Mouse (Mus musculus): ENCODE results near the gene Sertad1. TPM values are rescaled to one million over a fixed set of nuclear protein-coding genes. Genes with fewer than 3 reads are reported as not detected.

Gene Sertad1
- total RNA-seq, 2 experiments from 2014 or later = 19.0 to 27.9 TPM

DNA sequence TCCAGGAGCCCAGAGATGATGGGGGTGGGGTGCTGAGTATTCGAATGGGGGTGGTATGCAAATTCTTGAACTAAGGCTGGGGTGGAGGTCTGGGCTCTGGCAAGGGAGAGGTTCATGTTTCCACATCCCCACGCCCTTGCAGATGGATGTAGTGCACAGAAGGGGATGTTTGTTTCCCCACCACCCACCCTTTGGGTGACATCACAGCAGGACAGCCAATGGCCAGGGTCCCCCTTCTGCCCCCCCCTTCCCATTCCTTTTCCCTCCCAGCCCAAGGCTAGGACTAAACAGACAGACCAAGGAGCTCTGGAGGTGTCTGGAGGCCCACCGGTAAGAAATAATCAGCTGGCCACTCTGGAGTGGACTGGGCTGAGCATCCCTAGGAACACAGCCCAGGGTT lies 12.3 kb downstream of the Sertad1 start, which contains the start of gene Prx:
Prx (plus strand) TSS at position 289 of the 400 bp plus-strand sequence.
- DNase-seq = no peak

- DNase-seq = peak; percentile 53
Observed at GRCm38 (mm10) chr7:27501620-27502019, 14.9 kb downstream of the Sertad1 start.

- DNase-seq = no peak
Observed at GRCm38 (mm10) chr7:27506765-27507370, 20.2 kb downstream of the Sertad1 start.

GRCm38 (mm10) chr7:27507711-27508647 lies 21.3 kb downstream of the Sertad1 start:
- DNase-seq = peak; percentile 99

DNA sequence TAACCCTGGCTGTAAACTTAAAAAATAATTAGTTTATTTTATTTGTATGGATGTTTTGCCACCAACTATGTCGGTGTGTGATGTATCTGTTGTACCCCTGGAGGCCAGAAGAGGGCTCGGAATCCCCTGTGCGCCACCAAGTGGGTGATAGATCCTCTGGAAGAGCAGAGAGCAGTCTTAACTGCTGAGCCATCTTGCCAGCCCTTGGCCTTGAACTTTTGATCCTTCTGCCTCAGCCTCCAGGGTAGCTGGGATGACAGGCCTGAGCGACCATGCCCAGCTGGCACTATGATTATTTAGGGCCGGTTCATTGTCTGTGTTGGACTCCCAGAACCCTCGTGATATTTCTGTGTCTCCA lies 21.9 kb downstream of the Sertad1 start:
- peak; percentile 75 for DNase-seq

- DNase-seq = no peak
Observed at GRCm38 (mm10) chr7:27510809-27511208, 24.1 kb downstream of the Sertad1 start.

DNA sequence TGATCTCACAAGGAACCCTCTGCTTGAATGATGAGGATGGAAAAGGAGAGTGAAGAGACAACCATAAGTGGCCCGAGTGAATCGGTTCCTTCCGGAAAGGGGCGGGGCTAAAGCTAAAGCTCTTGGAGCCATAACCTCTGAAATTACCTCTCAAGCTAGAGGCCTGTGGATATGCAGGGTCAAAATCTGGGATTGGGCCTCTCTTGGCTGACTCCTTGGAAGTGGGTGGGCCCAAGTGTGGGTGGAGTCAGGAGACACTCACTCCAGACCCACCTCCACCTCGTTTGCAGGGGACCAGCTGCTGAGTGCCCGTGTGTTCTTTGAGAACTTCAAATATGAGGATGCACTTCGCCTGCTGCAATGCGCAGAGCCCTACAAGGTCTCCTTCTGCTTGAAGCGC lies 28.3 kb downstream of the Sertad1 start:
- DNase-seq = no peak

GRCm38 (mm10) chr7:27518314-27518713 lies 31.6 kb downstream of the Sertad1 start:
- DNase-seq = no peak

- DNase-seq = no peak
Observed at GRCm38 (mm10) chr7:27520104-27520503, 33.4 kb downstream of the Sertad1 start.

DNA sequence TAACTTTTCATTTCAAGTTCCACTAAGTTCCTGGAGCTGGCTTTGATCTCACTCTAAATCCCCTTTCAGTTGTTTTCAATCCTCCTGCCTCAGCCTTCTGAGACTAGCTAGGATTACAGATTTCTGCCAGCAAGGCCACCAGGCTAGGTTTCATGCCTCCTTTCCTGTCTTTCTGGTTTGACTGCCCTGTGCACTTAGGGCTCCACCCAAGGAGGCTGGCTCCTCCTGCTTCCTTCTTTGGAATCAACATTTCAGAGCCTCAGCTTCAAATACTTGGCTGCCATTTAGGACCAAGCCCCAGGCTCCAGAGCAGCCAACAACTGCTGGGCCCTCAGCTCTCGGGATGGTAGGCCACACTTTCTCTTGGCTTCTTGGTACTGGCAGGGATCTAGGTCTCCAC lies 33.9 kb downstream of the Sertad1 start:
- no peak for DNase-seq

GRCm38 (mm10) chr7:27522967-27523366 lies 36.3 kb downstream of the Sertad1 start, which contains the start of gene Hipk4:
Hipk4 (plus strand) TSS chr7:27523267.
- no peak for DNase-seq

- DNase-seq = no peak
Observed at GRCm38 (mm10) chr7:27523805-27524204, 37.1 kb downstream of the Sertad1 start.

GRCm38 (mm10) chr7:27526039-27526827 lies 39.5 kb downstream of the Sertad1 start:
- peak; percentile 86 for DNase-seq

- DNase-seq = no peak
Observed at GRCm38 (mm10) chr7:27529070-27529469, 42.4 kb downstream of the Sertad1 start.

DNA sequence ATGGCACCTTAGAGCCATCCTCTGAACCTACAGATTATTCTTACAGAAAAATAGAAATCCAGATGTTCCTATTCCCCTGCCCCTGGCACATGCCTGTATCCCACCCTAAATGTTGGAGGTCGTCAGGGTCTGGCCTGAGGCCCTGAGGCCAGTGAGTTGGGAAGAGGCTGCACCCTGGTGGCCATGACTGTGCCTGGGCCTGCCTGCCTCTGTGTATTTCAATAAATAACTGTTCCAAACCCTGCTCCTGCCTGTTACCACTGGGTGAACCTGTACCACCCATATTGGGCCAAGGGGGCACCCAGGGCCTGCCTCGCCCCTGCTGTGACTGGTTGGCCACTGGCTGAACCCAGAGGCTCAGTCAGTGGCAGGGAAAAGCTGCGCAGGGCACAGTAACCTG lies 44.2 kb downstream of the Sertad1 start:
- DNase-seq = no peak

DNA sequence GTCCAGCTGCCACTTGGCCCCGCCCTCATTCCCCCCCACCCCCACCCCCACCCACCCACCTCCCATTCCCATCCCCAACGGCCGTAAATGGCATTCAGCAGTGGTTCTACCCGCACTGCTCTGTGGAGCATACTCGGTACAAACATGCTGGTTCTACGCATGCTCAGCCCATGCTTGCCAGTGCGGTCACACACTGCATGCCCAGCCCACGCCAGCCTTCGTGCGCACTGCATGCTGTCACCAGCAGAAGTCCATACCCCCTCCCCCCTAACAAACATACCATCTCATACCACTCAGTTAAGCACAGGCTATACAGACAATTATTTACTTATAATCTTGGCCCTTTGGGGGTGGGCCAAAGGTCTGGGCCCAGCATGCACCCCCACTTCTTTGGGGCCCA lies 45.0 kb downstream of the Sertad1 start:
- no peak for DNase-seq

GRCm38 (mm10) chr7:27532480-27533050 lies 45.9 kb downstream of the Sertad1 start:
- no peak for DNase-seq

DNA sequence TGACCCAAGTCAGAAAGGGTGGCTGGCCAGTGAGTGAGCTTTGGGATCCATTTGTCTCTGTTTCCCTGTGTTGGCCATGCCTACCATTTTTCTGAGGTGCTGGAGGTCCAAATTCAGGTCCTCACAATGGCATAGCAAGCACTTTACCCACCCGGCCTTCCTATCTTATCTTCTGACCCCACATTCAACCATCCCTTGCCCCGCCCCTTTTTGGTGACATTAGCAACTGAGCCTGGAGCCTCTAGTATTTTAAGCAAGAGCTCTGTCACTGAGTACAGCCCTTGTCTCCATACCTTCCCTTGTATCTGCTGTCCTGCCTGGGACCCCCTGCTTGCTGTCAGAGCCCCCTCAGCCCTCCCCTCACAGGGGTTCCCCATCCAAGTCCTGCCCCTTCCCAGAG lies 48.7 kb downstream of the Sertad1 start:
- DNase-seq = no peak

DNA sequence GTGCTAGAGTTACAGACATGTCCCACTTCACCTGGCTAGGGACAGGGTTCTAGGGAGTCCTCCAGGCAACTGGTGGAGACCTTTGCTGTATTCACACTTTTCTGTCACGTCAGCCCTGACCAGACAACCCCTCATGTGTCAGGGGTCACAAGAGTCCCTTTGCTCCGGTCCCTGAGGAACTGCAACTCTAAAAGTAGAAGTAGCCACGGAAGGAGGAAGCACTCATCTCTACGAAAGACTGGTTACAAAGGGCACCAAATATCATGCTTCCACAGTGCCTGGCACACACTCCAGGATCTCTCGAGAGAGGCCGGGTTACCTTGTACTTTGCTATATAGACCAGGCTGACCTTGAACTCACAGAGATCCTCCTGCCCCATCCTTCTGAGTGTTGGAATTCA lies 49.9 kb downstream of the Sertad1 start:
- DNase-seq = no peak

- no peak for DNase-seq
Observed at GRCm38 (mm10) chr7:27537998-27538397, 51.3 kb downstream of the Sertad1 start.

- no peak for DNase-seq
Observed at GRCm38 (mm10) chr7:27538797-27539196, 52.1 kb downstream of the Sertad1 start.

All from adrenal gland, postnatal 10 days (tissue).